Mouse (Mus musculus) kidney, embryonic 15.5 days (tissue): ENCODE measurements around the gene Plekha6. TPM values are rescaled to one million over a fixed set of nuclear protein-coding genes. Genes with fewer than 3 reads are reported as not detected.

Experiments
- ATAC-seq: fragments of 200-750 bp; cut with Nextera tagmentation; replicated peaks from 2 replicates; pipeline ENCODE4 v1.8.0; 2017; ENCODE audit warnings: moderate TSS enrichment; ENCODE audit not compliant: low FRiP score
- H3K27ac ChIP-seq: fragments of 300-500 bp; sonication (generic); 2 replicates; pipeline ENCODE4 v1.5.1; 2015; ENCODE audit warnings: mild to moderate bottlenecking, inconsistent platforms
- H3K27me3 ChIP-seq: fragments of 300-500 bp; sonication (generic); 2 replicates; pipeline ENCODE4 v1.6.1; 2015; ENCODE audit warnings: inconsistent platforms
- H3K36me3 ChIP-seq: fragments of 300-500 bp; sonication (generic); 2 replicates; pipeline ENCODE4 v1.6.1; 2015; ENCODE audit warnings: inconsistent platforms
- H3K4me1 ChIP-seq: fragments of 300-500 bp; sonication (generic); 2 replicates; pipeline ENCODE4 v1.6.1; 2015; ENCODE audit warnings: inconsistent platforms
- H3K4me2 ChIP-seq: fragments of 300-500 bp; sonication (generic); 2 replicates; pipeline ENCODE4 v1.6.1; 2015; ENCODE audit warnings: moderate library complexity, mild to moderate bottlenecking, inconsistent platforms
- H3K4me3 ChIP-seq: fragments of 300-500 bp; sonication (generic); replicated peaks from 2 replicates; pipeline ENCODE4 v1.5.1; 2015; ENCODE audit warnings: mild to moderate bottlenecking, inconsistent platforms
- H3K9ac ChIP-seq: fragments of 300-500 bp; sonication (generic); 2 replicates; pipeline ENCODE4 v1.6.1; 2015; ENCODE audit warnings: mild to moderate bottlenecking, inconsistent platforms
- H3K9me3 ChIP-seq: fragments of 300-500 bp; sonication (generic); replicated peaks from 2 replicates; pipeline ENCODE4 v1.6.1; 2016; ENCODE audit warnings: inconsistent platforms
- WGBS: fragments of 180-500 bp; shearing (Covaris S2); methylation state at CpG from one replicate; pipeline ENCODE4 v1.1.7; 2015; ENCODE audit warnings: mixed read lengths; 5-methylcytosine and 5-hydroxymethylcytosine counted together
- polyA plus RNA-seq: library from polyadenylated mRNA; unstranded; fragments of >200 nt; fragmentation: Nextera tagmentation; extraction: Ambion mirVana; gene quantifications from 2 replicates; pipeline ENCODE4 v1.2.1, GENCODE M21; 2015

Gene Plekha6
- polyA plus RNA-seq, 1 experiment from 2014 or later, result 6.9 TPM

- Histone ChIP-seq H3K4me1 (peaks cover 11% of the 10 kb centered on the region), H3K9ac (no peak overlapping the region), H3K4me2 (no peak overlapping the region), H3K9me3 (no peaks in the 10 kb centered on the region), H3K27ac (no peak overlapping the region), H3K4me3 (no peak overlapping the region), H3K36me3 (no peaks in the 10 kb centered on the region), H3K27me3 (no peaks in the 10 kb centered on the region)
- no peak for ATAC-seq
- WGBS, result 86% methylated on average over 9 of the region's 9 CpGs
Observed at GRCm38 (mm10) chr1:133346531-133346930, 182.5 kb downstream of the Plekha6 start.

GRCm38 (mm10) chr1:133347226-133347625 is 183.2 kb downstream of the Plekha6 start:
- ATAC-seq, result no peak
- 0 out of 2 replicates have a peak, but pooled peaks cover 2% of the 10 kb centered on the region for H3K27me3 ChIP-seq
- no peak overlapping the region for H3K4me3 ChIP-seq
- no peaks in the 10 kb centered on the region for H3K9me3 ChIP-seq
- no peak overlapping the region for H3K27ac ChIP-seq
- H3K4me1 ChIP-seq, result peaks cover 15% of the 10 kb centered on the region
- H3K4me2 ChIP-seq, result no peak overlapping the region
- H3K36me3 ChIP-seq, result no peaks in the 10 kb centered on the region
- 55% methylated on average over 3 of the region's 3 CpGs for WGBS
- no peak overlapping the region for H3K9ac ChIP-seq

DNA sequence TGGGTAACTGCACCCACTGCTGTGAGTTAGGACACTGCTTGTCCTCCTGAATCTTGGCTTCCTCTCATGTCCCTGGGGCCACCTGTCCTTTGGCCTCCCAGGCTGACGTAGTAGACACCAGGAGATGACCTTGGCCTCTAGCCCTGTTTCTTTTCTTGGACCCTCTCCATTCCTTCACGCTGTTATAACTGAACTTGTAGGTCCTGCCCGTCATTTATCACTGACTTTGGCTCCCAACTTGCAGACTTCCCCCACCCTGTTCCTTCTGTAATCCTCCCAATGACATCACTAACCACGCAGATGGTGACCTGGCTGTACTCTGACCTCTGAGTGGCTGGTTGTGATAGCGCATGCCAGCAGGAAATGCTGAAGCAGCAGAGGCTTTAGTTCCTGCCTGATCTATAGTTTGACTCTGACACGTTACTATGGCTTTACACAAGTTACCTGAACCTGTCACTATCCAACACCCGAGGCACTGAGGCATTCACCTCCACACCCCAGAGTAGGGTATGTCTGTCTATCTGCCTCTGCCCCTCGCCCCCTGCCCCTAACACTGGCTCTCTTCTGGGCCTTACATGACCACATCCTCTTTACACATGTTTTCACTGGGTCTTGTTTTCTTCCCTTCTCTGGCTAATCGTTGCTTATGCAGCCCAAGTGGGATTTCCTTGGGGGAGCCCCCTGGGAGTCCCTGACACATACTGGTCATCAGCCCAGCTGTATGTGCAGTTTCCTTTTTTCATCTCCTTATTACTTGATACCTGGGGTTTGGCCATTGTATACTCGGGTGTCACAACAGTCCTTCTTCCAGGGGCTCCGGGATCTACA is 183.9 kb downstream of the Plekha6 start:
- Histone ChIP-seq H3K27ac (no peak overlapping the region), H3K4me1 (peaks cover 15% of the 10 kb centered on the region), H3K9me3 (no peaks in the 10 kb centered on the region), H3K36me3 (no peaks in the 10 kb centered on the region), H3K27me3 (0 out of 2 replicates have a peak, but pooled peaks cover 4% of the 10 kb centered on the region), H3K4me3 (no peak overlapping the region), H3K9ac (no peak overlapping the region), H3K4me2 (no peak overlapping the region)
- ATAC-seq, result no peak
- WGBS, result 54% methylated on average over 11 of the region's 11 CpGs

GRCm38 (mm10) chr1:133350210-133350609 is 186.2 kb downstream of the Plekha6 start, which contains the start of gene Ren1:
Gene Ren1 (plus strand): TSS chr1:133350510.
- no peak within 1 kb of the TSS for H3K4me3 ChIP-seq
- no peak within 1 kb of the TSS for H3K9ac ChIP-seq
- WGBS, result 80% methylated on average over 1 of the region's 1 CpGs
- H3K4me1 ChIP-seq, result peaks cover 13% of the 10 kb centered on the region
- H3K9me3 ChIP-seq, result no peaks in the 10 kb centered on the region
- peaks cover 8% of the 10 kb centered on the region; the same call in 1 of the 2 replicates for H3K27me3 ChIP-seq
- no peak within 1 kb of the TSS for H3K4me2 ChIP-seq
- no peaks in the 10 kb centered on the region for H3K36me3 ChIP-seq
- no peak within 1 kb of the TSS for H3K27ac ChIP-seq
- ATAC-seq, result no peak

- H3K4me2 ChIP-seq, result no peak overlapping the region
- no peaks in the 10 kb centered on the region for H3K36me3 ChIP-seq
- ATAC-seq, result no peak
- 34% methylated on average over 9 of the region's 9 CpGs for WGBS
- H3K27ac ChIP-seq, result no peak overlapping the region
- peaks cover 24% of the 10 kb centered on the region for H3K4me1 ChIP-seq
- no peak overlapping the region for H3K9ac ChIP-seq
- no peaks in the 10 kb centered on the region for H3K9me3 ChIP-seq
- H3K27me3 ChIP-seq, result peaks cover 21% of the 10 kb centered on the region
- no peak overlapping the region for H3K4me3 ChIP-seq
Observed at GRCm38 (mm10) chr1:133351762-133352161, 187.8 kb downstream of the Plekha6 start.

Other genes starting within 250 kb of the Plekha6 start
- gene Mdm4, start 133.6 kb upstream of the Plekha6 start, polyA plus RNA-seq, result 32.4 and 32.6 TPM in 2 replicates
- gene Pik3c2b, start 118.5 kb upstream of the Plekha6 start, polyA plus RNA-seq, result 6.1 and 6.3 TPM in 2 replicates
- 42.1 and 42.2 TPM in 2 replicates for gene Ppp1r15b, start 33.1 kb upstream of the Plekha6 start, polyA plus RNA-seq
- gene Golt1a, start 145.6 kb downstream of the Plekha6 start, polyA plus RNA-seq, result 4.5 and 5.2 TPM in 2 replicates
- gene Kiss1, start 157.7 kb downstream of the Plekha6 start, polyA plus RNA-seq, result not detected in 2 replicates
- gene Ren1, start 186.3 kb downstream of the Plekha6 start, polyA plus RNA-seq, result 251 and 332 TPM in 2 replicates
- 3.3 and 4.0 TPM in 2 replicates for gene Etnk2, start 199.4 kb downstream of the Plekha6 start, polyA plus RNA-seq